Mouse (Mus musculus): Measurements from ENCODE around the gene Sipa1l2. TPM values are rescaled to one million over a fixed set of nuclear protein-coding genes. Genes with fewer than 3 reads are reported as not detected.

The Sipa1l2 gene
- polyA plus RNA-seq, 1 experiment from 2014 or later: 12.9 TPM

DNA sequence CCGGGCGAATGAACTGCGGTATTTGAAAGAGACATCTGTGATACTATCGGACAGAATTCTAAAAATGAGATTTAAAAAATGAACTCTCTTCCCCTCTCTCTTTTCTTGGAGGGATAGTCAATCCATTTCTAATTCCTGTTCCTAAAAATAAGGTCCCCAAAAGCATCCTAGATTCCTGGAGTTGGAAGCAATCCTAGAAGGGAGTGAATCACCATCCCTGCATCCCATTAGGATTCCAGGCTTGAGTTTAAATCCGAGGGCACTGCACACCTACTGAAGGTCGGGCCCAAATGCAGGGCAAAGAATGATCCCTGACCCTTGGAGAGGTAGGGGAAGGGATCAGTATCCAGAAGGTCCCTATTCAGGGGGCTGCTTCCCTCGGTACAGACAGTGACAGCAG lies 17.0 kb upstream of the Sipa1l2 start:
- no peak for ATAC-seq (ENCODE audit: low FRiP score, low TSS enrichment)
- no peak overlapping the region for H3K4me2 ChIP-seq (replicated peaks; ENCODE audit: low read depth, low read length)
- H3K9me3 ChIP-seq (ENCODE audit: control insufficient read depth, low read length): no peaks in the 10 kb centered on the region
- H3K36me3 ChIP-seq (ENCODE audit: control insufficient read depth, insufficient read depth, low read length): no peaks in the 10 kb centered on the region
- H3K9ac ChIP-seq (ENCODE audit: low read depth, low read length): no peak overlapping the region
- 82% methylated on average over 7 of the region's 7 CpGs for WGBS
- H3K4me3 ChIP-seq (ENCODE audit: low read length): no peak overlapping the region
- peaks cover 9% of the 10 kb centered on the region; the same call in 1 of the 2 replicates for H3K4me1 ChIP-seq (ENCODE audit: control insufficient read depth, insufficient read depth, low read length)
- H3K27ac ChIP-seq (ENCODE audit: low read depth, low read length): no peak overlapping the region
- H3K27me3 ChIP-seq (ENCODE audit: control insufficient read depth, insufficient read depth, low read length): no peaks in the 10 kb centered on the region

DNA sequence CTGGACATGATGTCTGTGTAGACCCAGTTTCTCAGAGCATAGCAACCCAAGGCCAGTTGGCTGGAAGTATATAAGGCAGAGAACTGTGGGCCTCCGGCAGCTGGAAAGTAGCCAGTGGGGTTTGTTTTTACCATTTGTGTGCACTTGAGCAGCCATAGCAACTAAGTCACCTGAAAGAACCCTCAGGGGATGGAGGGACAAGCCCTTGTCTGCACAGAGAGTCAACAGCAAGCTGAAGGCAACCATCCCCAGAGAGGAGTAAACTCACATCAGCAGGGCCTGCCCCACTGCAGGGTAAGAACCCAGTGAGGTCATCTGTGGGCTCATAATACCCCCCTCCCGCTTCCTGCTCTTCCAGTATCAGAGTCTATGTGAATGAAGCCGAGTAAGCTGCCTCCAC lies 14.7 kb upstream of the Sipa1l2 start:
- no peak for ATAC-seq (ENCODE audit: low FRiP score, low TSS enrichment)
- no peaks in the 10 kb centered on the region for H3K9me3 ChIP-seq (ENCODE audit: control insufficient read depth, low read length)
- H3K27me3 ChIP-seq (ENCODE audit: control insufficient read depth, insufficient read depth, low read length): no peaks in the 10 kb centered on the region
- 66% methylated on average over 3 of the region's 3 CpGs for WGBS
- no peak overlapping the region for H3K27ac ChIP-seq (ENCODE audit: low read depth, low read length)
- no peak overlapping the region for H3K9ac ChIP-seq (ENCODE audit: low read depth, low read length)
- no peak overlapping the region for H3K4me2 ChIP-seq (replicated peaks; ENCODE audit: low read depth, low read length)
- H3K36me3 ChIP-seq (ENCODE audit: control insufficient read depth, insufficient read depth, low read length): no peaks in the 10 kb centered on the region
- no peaks in the 10 kb centered on the region for H3K4me1 ChIP-seq (ENCODE audit: control insufficient read depth, insufficient read depth, low read length)
- H3K4me3 ChIP-seq (ENCODE audit: low read length): no peak overlapping the region

DNA sequence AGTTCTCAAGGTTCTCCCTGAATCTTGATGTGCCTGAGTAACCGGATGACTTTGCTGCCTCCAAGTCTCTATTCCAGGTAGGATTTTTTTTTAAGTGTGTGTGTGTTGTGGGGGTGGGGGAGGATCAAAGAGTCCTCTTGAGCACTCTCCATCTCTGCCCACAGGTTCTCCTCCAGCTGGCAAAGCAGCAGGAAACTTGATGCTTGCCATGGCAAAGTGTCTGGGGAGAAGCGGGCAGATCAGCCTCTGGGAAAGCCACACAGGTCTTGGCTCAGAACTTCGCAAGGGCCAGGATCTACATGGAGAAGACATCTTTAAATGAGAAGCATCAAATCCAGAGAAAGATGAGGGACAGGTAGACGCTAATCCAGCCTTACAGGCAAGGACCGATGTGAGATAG lies 10.8 kb upstream of the Sipa1l2 start:
- Histone ChIP-seq H3K4me1 (ENCODE audit: control insufficient read depth, insufficient read depth, low read length) (no peaks in the 10 kb centered on the region), H3K36me3 (ENCODE audit: control insufficient read depth, insufficient read depth, low read length) (no peaks in the 10 kb centered on the region), H3K4me2 (replicated peaks; ENCODE audit: low read depth, low read length) (no peak overlapping the region), H3K9ac (ENCODE audit: low read depth, low read length) (no peak overlapping the region), H3K4me3 (ENCODE audit: low read length) (no peak overlapping the region), H3K9me3 (ENCODE audit: control insufficient read depth, low read length) (peaks cover 2% of the 10 kb centered on the region; the same call in 1 of the 2 replicates), H3K27me3 (ENCODE audit: control insufficient read depth, insufficient read depth, low read length) (no peaks in the 10 kb centered on the region), H3K27ac (ENCODE audit: low read depth, low read length) (no peak overlapping the region)
- WGBS: 87% methylated on average over 5 of the region's 5 CpGs
- ATAC-seq (ENCODE audit: low FRiP score, low TSS enrichment): no peak

DNA sequence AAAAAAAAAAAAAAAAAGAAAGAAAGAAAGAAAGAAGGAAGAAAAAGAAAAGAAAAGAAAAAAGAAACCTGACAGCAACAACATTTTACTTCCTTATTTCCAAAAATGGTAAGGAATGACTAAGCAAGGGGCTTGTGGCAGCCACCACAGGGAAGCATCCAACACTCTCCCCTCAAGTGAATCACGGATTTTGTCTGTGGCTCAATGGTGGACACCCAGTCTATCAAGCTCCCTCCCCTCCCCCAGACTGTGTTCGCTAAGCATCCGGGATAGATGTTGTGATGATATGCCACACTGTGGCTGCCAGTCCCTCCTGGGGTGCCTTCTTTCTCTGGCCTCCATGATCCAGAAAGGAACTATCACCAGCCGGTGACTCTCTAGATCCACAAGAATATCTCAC lies 6.5 kb upstream of the Sipa1l2 start:
- WGBS: 88% methylated on average over 4 of the region's 4 CpGs
- Histone ChIP-seq H3K4me2 (replicated peaks; ENCODE audit: low read depth, low read length) (no peak overlapping the region), H3K9ac (ENCODE audit: low read depth, low read length) (no peak overlapping the region), H3K27me3 (ENCODE audit: control insufficient read depth, insufficient read depth, low read length) (no peaks in the 10 kb centered on the region), H3K27ac (ENCODE audit: low read depth, low read length) (no peak overlapping the region), H3K4me1 (ENCODE audit: control insufficient read depth, insufficient read depth, low read length) (no peaks in the 10 kb centered on the region), H3K9me3 (ENCODE audit: control insufficient read depth, low read length) (peaks cover 2% of the 10 kb centered on the region; the same call in 1 of the 2 replicates), H3K36me3 (ENCODE audit: control insufficient read depth, insufficient read depth, low read length) (no peaks in the 10 kb centered on the region), H3K4me3 (ENCODE audit: low read length) (no peak overlapping the region)
- ATAC-seq (ENCODE audit: low FRiP score, low TSS enrichment): no peak

DNA sequence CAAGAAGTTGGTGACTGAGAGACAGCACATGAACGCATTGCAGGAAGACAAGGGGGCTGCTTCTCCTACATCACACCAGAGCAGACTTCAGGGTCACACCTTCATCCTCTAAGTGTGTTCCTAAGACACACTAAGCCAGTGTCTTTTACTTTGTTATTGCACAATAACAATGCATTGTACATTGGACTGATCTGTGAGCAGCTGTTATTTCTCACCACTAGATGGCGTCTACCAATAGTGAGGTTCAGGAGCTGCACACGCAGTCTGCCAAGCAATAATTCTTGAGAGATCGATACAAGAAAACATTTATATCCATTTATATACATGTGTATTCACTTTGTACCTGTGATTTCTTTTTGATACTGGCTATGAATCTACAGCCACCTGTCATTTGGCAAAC lies 4.7 kb upstream of the Sipa1l2 start:
- no peak for ATAC-seq (ENCODE audit: low FRiP score, low TSS enrichment)

DNA sequence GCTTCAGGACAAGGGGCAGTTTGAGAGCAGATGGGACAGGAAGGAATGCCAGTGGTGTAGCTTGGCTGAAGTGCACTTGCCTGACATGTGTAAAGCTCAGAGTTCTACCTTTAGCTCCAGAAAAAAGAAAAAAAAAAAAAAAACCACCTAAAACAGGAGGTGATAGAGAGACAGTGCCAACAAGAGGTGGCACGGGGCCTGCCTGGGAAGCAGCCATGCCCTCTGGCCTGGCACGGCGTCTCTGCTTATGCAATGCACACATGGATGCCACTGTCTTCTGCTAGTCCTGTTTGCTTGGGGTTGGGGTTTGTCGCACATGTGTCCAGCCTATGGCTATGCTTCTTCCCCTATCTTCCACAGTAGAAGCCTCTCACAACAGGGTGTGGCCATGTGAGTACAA lies 2.6 kb upstream of the Sipa1l2 start:
- H3K9me3 ChIP-seq (ENCODE audit: control insufficient read depth, low read length): no peaks in the 10 kb centered on the region
- H3K4me1 ChIP-seq (ENCODE audit: control insufficient read depth, insufficient read depth, low read length): peaks cover 7% of the 10 kb centered on the region; the same call in 1 of the 2 replicates
- 96% methylated on average over 4 of the region's 4 CpGs for WGBS
- no peak overlapping the region for H3K4me2 ChIP-seq (replicated peaks; ENCODE audit: low read depth, low read length)
- no peak overlapping the region for H3K4me3 ChIP-seq (ENCODE audit: low read length)
- no peaks in the 10 kb centered on the region for H3K27me3 ChIP-seq (ENCODE audit: control insufficient read depth, insufficient read depth, low read length)
- no peak overlapping the region for H3K9ac ChIP-seq (ENCODE audit: low read depth, low read length)
- no peak overlapping the region for H3K27ac ChIP-seq (ENCODE audit: low read depth, low read length)
- H3K36me3 ChIP-seq (ENCODE audit: control insufficient read depth, insufficient read depth, low read length): no peaks in the 10 kb centered on the region
- no peak for ATAC-seq (ENCODE audit: low FRiP score, low TSS enrichment)

More for the DNA sequence above, 4.7 kb upstream of the Sipa1l2 start:
- no peak overlapping the region for H3K9ac ChIP-seq (ENCODE audit: low read depth, low read length)
- no peak overlapping the region for H3K27ac ChIP-seq (ENCODE audit: low read depth, low read length)
- H3K27me3 ChIP-seq (ENCODE audit: control insufficient read depth, insufficient read depth, low read length): no peaks in the 10 kb centered on the region
- 26% methylated on average over 4 of the region's 4 CpGs for WGBS
- no peaks in the 10 kb centered on the region for H3K36me3 ChIP-seq (ENCODE audit: control insufficient read depth, insufficient read depth, low read length)
- H3K4me3 ChIP-seq (ENCODE audit: low read length): no peak overlapping the region
- no peaks in the 10 kb centered on the region for H3K4me1 ChIP-seq (ENCODE audit: control insufficient read depth, insufficient read depth, low read length)
- no peak overlapping the region for H3K4me2 ChIP-seq (replicated peaks; ENCODE audit: low read depth, low read length)
- peaks cover 2% of the 10 kb centered on the region; the same call in 1 of the 2 replicates for H3K9me3 ChIP-seq (ENCODE audit: control insufficient read depth, low read length)

DNA sequence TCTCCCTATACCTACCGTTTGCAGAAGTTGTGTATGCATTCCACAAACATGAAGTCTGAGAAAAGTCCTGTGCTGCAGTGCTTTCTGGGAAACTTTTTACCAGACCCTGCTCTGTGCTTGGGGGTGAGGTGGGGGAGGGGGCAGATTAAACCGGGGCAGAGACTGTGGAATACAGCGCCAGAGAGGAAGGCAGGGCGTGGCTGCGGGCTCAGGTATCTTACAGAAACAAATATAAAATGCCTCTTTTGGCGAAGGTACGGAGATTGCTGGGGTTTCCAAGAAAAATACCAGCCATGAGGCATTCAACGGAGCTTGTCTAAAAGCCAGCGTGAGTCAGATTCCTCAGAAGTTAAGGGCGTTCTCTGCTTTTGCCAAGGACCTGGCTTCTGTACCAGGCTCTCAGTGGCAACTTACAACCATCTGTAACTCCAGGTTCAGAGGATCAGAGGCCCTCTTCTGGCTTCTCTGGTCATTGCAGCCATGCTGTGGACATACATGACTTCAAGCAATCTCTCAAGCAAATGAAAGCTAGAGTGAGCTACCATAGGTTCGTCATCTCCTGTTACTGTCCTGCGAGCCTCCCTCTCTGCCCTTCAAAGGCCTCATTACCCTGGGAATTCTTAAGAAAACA lies 1.3 kb upstream of the Sipa1l2 start:
- Histone ChIP-seq H3K27ac (ENCODE audit: low read depth, low read length) (no peak overlapping the region), H3K4me3 (ENCODE audit: low read length) (no peak overlapping the region)
- WGBS: 62% methylated on average over 12 of the region's 12 CpGs

DNA sequence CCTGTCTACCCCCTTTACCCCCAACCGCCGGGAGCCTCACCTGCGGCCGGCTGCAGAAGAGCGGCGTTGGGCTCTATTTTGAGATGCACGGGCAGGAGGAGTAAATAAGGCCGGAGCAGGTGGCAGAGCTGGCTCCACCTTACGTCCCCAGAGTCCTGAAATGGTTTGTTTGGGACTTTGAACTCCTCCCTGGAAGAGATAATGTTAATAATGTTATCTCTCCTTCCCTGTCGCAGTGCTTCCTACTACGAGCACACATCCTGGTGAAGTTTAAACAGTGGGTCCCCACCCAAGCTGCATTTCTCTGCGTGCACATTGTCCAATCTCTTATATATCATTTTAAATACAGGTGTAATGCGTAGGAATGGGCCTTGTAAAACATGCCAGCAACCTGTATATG lies 781 bp upstream of the Sipa1l2 start:
- Histone ChIP-seq H3K36me3 (ENCODE audit: control insufficient read depth, insufficient read depth, low read length) (no peaks in the 10 kb centered on the region), H3K4me3 (ENCODE audit: low read length) (peak overlapping the region; percentile 45), H3K27me3 (ENCODE audit: control insufficient read depth, insufficient read depth, low read length) (no peaks in the 10 kb centered on the region), H3K9me3 (ENCODE audit: control insufficient read depth, low read length) (no peaks in the 10 kb centered on the region), H3K4me2 (replicated peaks; ENCODE audit: low read depth, low read length) (peak overlapping the region; percentile 92), H3K27ac (ENCODE audit: low read depth, low read length) (0 out of 2 replicates have a peak overlapping the region, but pooled peaks have one; percentile 37), H3K4me1 (ENCODE audit: control insufficient read depth, insufficient read depth, low read length) (peaks cover 10% of the 10 kb centered on the region; the same call in 1 of the 2 replicates), H3K9ac (ENCODE audit: low read depth, low read length) (peak overlapping the region; percentile 61)
- WGBS: 16% methylated on average over 13 of the region's 13 CpGs
- no peak for ATAC-seq (ENCODE audit: low FRiP score, low TSS enrichment)

More for the DNA sequence above, 1.3 kb upstream of the Sipa1l2 start:
- no peak overlapping the region for H3K4me2 ChIP-seq (replicated peaks; ENCODE audit: low read depth, low read length)
- H3K9ac ChIP-seq (ENCODE audit: low read depth, low read length): no peak overlapping the region
- peaks cover 10% of the 10 kb centered on the region; the same call in 1 of the 2 replicates for H3K4me1 ChIP-seq (ENCODE audit: control insufficient read depth, insufficient read depth, low read length)
- H3K27me3 ChIP-seq (ENCODE audit: control insufficient read depth, insufficient read depth, low read length): no peaks in the 10 kb centered on the region
- H3K36me3 ChIP-seq (ENCODE audit: control insufficient read depth, insufficient read depth, low read length): no peaks in the 10 kb centered on the region
- ATAC-seq (ENCODE audit: low FRiP score, low TSS enrichment): no peak
- H3K9me3 ChIP-seq (ENCODE audit: control insufficient read depth, low read length): no peaks in the 10 kb centered on the region

DNA sequence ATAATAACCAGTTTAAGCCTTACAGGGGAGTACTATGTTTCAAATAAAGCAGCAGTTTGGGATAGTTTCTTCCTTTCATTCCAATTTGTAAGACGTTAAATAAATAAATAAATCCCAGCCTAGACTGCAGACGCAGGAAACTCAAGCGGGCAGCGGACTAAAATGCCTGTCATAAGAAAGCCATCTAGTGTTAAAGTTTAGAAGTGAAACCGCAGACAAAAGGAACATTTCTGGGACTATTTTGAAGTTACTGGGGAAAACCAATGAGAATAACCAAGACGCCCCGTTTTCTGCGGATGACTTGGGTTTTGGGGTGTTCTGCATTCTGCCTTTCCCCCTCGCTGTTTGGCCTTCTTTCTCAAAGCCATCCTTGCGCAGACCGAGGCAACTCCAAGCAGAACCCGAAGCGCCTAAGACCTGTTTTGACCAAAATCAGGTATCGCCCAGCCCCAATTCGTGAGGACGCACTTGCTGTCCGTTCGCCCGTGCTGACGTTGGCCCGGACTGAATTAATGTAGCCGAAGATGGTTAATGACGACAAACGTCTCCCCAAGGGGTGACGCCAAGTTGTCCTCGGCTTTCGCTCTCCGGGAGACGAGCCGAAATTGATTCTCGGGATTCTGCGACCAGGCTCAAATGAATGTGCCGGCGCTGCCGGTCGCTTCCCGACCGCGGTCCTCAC lies 616 bp downstream of the Sipa1l2 start:
- Histone ChIP-seq H3K9me3 (ENCODE audit: control insufficient read depth, low read length) (no peaks in the 10 kb centered on the region), H3K27me3 (ENCODE audit: control insufficient read depth, insufficient read depth, low read length) (no peaks in the 10 kb centered on the region)

More for the DNA sequence above, 616 bp downstream of the Sipa1l2 start:
- ATAC-seq (ENCODE audit: low FRiP score, low TSS enrichment): no peak; the same call in 1 of the 2 replicates
- H3K9ac ChIP-seq (ENCODE audit: low read depth, low read length): peak overlapping the region; percentile 75
- H3K27ac ChIP-seq (ENCODE audit: low read depth, low read length): no peak overlapping the region; the same call in 1 of the 2 replicates
- no peaks in the 10 kb centered on the region for H3K36me3 ChIP-seq (ENCODE audit: control insufficient read depth, insufficient read depth, low read length)
- peaks cover 10% of the 10 kb centered on the region; the same call in 1 of the 2 replicates for H3K4me1 ChIP-seq (ENCODE audit: control insufficient read depth, insufficient read depth, low read length)
- peak overlapping the region; percentile 92 for H3K4me2 ChIP-seq (replicated peaks; ENCODE audit: low read depth, low read length)
- H3K4me3 ChIP-seq (ENCODE audit: low read length): peak overlapping the region; percentile 45
- WGBS: under 1% methylated on average over 39 of the region's 39 CpGs
